Comparison of ENCODE assay signal across 12 mouse cellular contexts in the genomic region with DNA sequence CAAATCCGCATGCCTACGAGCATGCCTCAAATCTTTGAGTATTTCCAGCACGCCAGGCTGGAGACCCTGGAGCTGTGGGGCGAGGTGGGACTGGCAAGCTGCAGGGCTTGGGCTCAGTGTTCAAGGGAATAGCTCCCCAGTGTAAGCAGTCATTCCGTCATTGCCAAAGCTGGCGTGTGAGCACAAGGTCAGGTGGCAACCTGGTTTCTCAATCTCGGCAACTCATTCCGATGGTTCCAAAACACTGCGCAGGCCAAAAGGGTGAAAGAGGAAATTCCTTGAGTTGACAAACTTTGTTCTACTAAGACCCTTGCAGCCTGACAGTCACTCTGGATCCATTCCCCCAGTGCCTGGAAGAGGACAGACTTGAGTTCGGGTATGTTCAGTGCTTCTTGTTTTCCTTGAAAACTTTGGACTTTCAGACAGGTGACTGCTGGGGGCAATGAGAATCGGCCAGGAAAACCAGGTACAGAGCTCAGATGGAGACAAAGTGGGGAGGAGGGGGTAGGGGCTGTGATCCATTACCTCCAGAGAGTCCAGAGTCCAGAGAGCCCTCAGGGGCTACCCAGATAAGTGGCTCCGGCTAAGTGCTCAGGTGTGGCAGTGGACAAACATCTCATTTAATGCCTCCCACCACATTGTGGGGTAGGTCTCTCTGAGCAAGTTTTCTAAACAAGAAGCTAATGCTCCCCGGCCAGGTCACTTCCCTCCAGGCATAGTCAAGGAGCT. TPM values are rescaled to one million over a fixed set of nuclear protein-coding genes. Genes with fewer than 3 reads are reported as not detected.
DNase-seq lines count a peak whose midpoint lies in the region; ATAC-seq and TF ChIP-seq lines count a peak whose summit lies in the region.
"Had no signal": no experiment of that assay in that cellular context is flagged by ENCODE, and none has a peak within 500 bp of the region (broad histone marks: within the 10 kb centered on the region; RNA-seq: fewer than 3 reads in every experiment).

No protein-coding gene starts in this region.

- no peak for ATAC-seq in liver, embryonic 15.5 days (ENCODE audit: insufficient read depth)

- WGBS in liver, embryonic 15.5 days (ENCODE audit: insufficient replicate concordance): 70% methylated on average over 13 of the region's 13 CpGs

- H3K9me3 ChIP-seq in liver, embryonic 15.5 days (replicated peaks): no peaks in the 10 kb centered on the region

- H3K27ac ChIP-seq in liver, embryonic 15.5 days (replicated peaks): peak overlapping the region; percentile 92; the same call in 1 of the 2 replicates
- H3K27ac ChIP-seq in layer of hippocampus, adult 2 months: no peak overlapping the region

- intact Hi-C loops in left cerebral cortex, postnatal 25 days (cut with DNase I): loop anchor here (10.0 kb wide), 1 partner anchor 94 kb away; no protein-coding TSS in a partner anchor

- H3K36me3 ChIP-seq in liver, embryonic 15.5 days (replicated peaks): no peaks in the 10 kb centered on the region

- H3K4me1 ChIP-seq in liver, embryonic 15.5 days (replicated peaks): peaks cover 47% of the 10 kb centered on the region

- H3K4me2 ChIP-seq in liver, embryonic 15.5 days: peak overlapping the region; percentile 64

- H3K27me3 ChIP-seq in liver, embryonic 15.5 days: peaks cover 42% of the 10 kb centered on the region

- no peak for TF ChIP-seq CTCF in layer of hippocampus, adult 2 months (conservative IDR thresholded peaks at IDR 0.05)

- no peak overlapping the region for H3K4me3 ChIP-seq in liver, embryonic 15.5 days (replicated peaks)
- no peak overlapping the region for H3K4me3 ChIP-seq in layer of hippocampus, adult 2 months

- H3K9ac ChIP-seq in liver, embryonic 15.5 days: no peak overlapping the region

- DNase-seq in gastrocnemius, adult 18-20 months (ENCODE audit: low spot score): peak; percentile 52
- no peak for DNase-seq in gastrocnemius, postnatal 10 days
- DNase-seq in lung, adult 18-20 months: peak; percentile 44 to 54
- DNase-seq in lung, postnatal 25 days (ENCODE audit: low spot score): no peak
- no peak for DNase-seq in left cerebral cortex, postnatal 25 days (ENCODE audit: low spot score in 2 of 2)
- no peak for DNase-seq in spleen, postnatal 14 days (ENCODE audit: low spot score in 2 of 2)
- DNase-seq in layer of hippocampus, adult 2 months (ENCODE audit: low spot score in 2 of 2): no peak
- DNase-seq: heart, postnatal 36 days had no signal

RNA-seq across cellular contexts. Expression of a gene that starts 6.4 kb away (rescaled TPM):
- under 1 TPM; 0.48 to 0.66 TPM for total RNA-seq in gastrocnemius, adult 18-20 months (2021)
- total RNA-seq in gastrocnemius, postnatal 10 days (2021): 1 to 10 TPM; 2.2 to 2.7 TPM
- polyA plus RNA-seq in liver, embryonic 15.5 days (2015; fragmentation: Nextera tagmentation; extraction: Ambion mirVana): 0.36 and 0.77 TPM in 2 replicates
- not detected for total RNA-seq in left cerebral cortex, postnatal 25 days (2021)
- total RNA-seq in layer of hippocampus, adult 2 months (2021): not detected
- total RNA-seq: common myeloid progenitor, adult 5-6 weeks had no signal
- polyA plus RNA-seq: lung, embryonic 16.5 days; spleen, adult 2 months had no signal

RNA-seq across cellular contexts. Expression of a gene that starts 33.4 kb away (rescaled TPM):
- total RNA-seq in gastrocnemius, adult 18-20 months (2021): 10 to 100 TPM; 15.0 to 16.7 TPM
- total RNA-seq in gastrocnemius, postnatal 10 days (2021): 10 to 100 TPM; 20.7 to 24.7 TPM
- 90.3 and 92.5 TPM in 2 replicates for polyA plus RNA-seq in liver, embryonic 15.5 days (2015; fragmentation: Nextera tagmentation; extraction: Ambion mirVana)
- 1 to 10 TPM; 3.6 to 4.3 TPM for total RNA-seq in left cerebral cortex, postnatal 25 days (2021)
- 1 to 10 TPM; 3.0 to 4.4 TPM for total RNA-seq in layer of hippocampus, adult 2 months (2021)

RNA-seq across cellular contexts. Expression of a gene that starts 59.3 kb away (rescaled TPM):
- 1 to 10 TPM; 2.8 to 3.0 TPM for total RNA-seq in gastrocnemius, adult 18-20 months (2021)
- 1 to 10 TPM; 2.1 to 2.2 TPM for total RNA-seq in gastrocnemius, postnatal 10 days (2021)
- polyA plus RNA-seq in liver, embryonic 15.5 days (2015; fragmentation: Nextera tagmentation; extraction: Ambion mirVana): 11.0 and 11.4 TPM in 2 replicates
- under 1 TPM in 1 of 2 experiments, not detected in 1; 0.78 TPM for total RNA-seq in left cerebral cortex, postnatal 25 days (2021)
- total RNA-seq in layer of hippocampus, adult 2 months (2021): not detected

Comparison
In these comparisons a context has a peak if more than half of its experiments do, and no peak if none do; other contexts are left out.
1. DNase-seq: peak in gastrocnemius, adult 18-20 months (single experiment) and lung, adult 18-20 months (2 of 2); none in gastrocnemius, postnatal 10 days (single experiment), lung, postnatal 25 days (single experiment), left cerebral cortex, postnatal 25 days (0 of 2), spleen, postnatal 14 days (0 of 2) and layer of hippocampus, adult 2 months (0 of 2).